Mouse (Mus musculus): ENCODE data around the gene Srbd1. TPM values are rescaled to one million over a fixed set of nuclear protein-coding genes. Genes with fewer than 3 reads are reported as not detected.

Srbd1 gene
- polyA plus RNA-seq (2014; fragmentation: Illumina TruSeq; extraction: RNeasy Lipid Tissue Mini Kit (QIAGEN cat#74804); ENCODE audit: insufficient read depth, low read depth, low replicate concordance), result 6.0 TPM

DNA sequence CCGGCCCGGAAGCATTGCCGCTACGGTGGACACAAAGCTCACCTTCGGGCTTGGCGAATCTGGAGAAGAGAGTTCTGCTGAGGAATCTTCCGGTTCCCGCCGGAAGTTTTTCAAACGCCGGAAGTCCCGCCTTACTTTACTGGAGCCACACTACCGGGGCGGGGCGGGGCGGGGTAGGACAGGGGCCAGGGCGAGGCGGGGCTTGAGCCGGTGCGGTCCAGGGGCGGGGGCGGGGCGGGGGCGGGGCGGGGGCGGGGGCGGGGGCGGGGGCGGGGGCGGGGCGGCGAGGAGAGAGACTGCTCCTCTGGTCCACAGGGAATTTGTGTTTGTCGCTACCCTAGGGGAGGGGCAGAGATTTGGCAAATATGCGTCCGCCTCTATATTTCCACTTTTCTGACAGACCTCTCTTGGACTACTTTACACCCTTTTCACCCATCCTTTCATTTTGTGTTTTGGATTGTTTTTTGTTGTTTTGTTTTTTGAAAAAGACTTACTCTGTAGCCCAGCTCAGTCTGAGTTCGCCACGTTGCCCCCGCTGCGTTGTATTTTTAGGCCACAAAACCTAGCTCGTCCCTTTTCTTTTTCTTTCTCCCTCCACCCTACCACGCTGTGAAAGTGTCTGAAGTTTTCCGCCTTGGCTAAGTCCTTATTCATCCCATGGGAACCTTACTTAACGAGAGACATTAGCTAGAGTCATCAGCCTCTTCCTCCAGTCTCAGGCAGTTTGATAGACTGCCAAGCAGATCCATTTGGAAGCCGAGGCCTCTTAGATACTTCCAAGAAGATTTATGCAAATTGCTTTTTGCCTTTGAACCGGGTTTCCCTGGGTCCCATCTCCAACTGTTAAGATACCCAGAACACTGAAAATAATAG, at the start of gene Srbd1:
Gene Srbd1, minus strand, starts transcription at position 97 of the 873 bp plus-strand sequence.

DNA sequence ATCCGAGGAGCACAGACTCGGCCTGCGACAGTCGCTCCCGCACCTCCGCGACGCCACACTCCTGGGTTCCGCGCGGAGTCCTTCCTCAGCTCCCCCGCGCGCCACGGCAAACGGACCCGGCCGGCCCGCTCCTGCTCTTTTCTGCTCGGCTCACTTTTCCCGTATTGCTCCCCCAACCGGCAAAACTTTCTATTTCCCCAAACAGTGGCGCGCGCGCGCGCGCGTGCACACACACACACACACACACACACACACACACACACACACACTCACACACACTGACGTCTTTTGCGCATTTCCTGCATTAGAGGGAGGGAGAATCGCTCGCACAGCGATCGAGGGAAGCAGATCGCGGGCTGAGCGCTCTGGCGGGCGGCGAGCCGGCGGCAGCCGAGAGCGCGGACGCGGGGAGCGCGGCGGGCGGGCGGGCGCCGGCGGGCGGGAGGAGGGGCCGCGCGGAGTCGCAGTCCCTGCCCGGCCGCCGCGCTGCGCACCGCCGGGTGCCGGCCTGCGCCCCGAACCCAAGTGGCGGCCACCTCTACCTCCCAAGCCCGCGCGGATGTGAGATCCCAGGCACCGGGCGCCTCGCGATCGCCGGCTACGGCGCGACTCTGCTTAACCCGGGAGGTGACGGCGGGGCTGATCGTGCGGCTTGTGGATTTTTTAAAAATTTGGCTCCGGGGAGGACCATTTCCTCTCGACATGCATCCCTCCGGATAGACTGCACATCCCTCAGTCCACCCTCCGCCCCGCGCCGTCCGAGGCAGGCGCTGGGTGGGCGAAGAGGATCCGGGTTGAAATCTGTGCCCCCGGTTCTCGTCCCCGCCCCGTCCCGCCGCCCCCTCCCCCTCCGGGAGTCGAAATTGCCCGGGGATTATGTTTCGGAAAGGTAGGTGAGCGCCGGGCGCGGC, 22.6 kb upstream of the Srbd1 start, which contains the start of gene Prkce:
Gene Prkce, plus strand, starts transcription at position 466 of the 911 bp plus-strand sequence.

Other genes with a start within 250 kb of the Srbd1 start
- gene Prkce, start 22.6 kb upstream of the Srbd1 start, polyA plus RNA-seq (2014; fragmentation: Illumina TruSeq; extraction: RNeasy Lipid Tissue Mini Kit (QIAGEN cat#74804); ENCODE audit: insufficient read depth, low read depth, low replicate concordance), result 8.2 TPM

Data from lung, adult 10 weeks (tissue).